Comparison of ENCODE assay signal across 18 mouse cellular contexts in genomic region chr6:51002713-51003112, GRCm38 (mm10).
A peak's percentile ranks its signal among the peaks of the same experiment; 100 is the strongest.
DNase-seq lines count a peak whose midpoint lies in the region; ATAC-seq and TF ChIP-seq lines count a peak whose summit lies in the region.
"Had no signal": no experiment of that assay in that cellular context is flagged by ENCODE, and none has a peak within 500 bp of the region (broad histone marks: within the 10 kb centered on the region; RNA-seq: fewer than 3 reads in every experiment).

No protein-coding gene starts in this region.

- intact Hi-C loops in gastrocnemius, postnatal 14 days (cut with DNase I; ENCODE audit: low total_unique reads): no loop called here
- intact Hi-C loops in left cerebral cortex, adult 2 months (cut with DNase I): no loop called here

- TF ChIP-seq POLR2A in brain, embryonic 14.5 days (IDR thresholded peaks at IDR 0.05; ENCODE audit: borderline replicate concordance, extremely low read depth, insufficient read depth, insufficient read length, poor library complexity, severe bottlenecking): no peak

- no peak for TF ChIP-seq CTCF in brain, embryonic 14.5 days (IDR thresholded peaks at IDR 0.05; ENCODE audit: borderline replicate concordance, extremely low read depth, insufficient read depth, insufficient read length)
- no peak for TF ChIP-seq CTCF in liver, postnatal 0 days (IDR thresholded peaks at IDR 0.05; ENCODE audit: low read depth)
- TF ChIP-seq CTCF in left cerebral cortex, adult 2 months (IDR thresholded peaks at IDR 0.05): no peak

- peak; percentile 26 for DNase-seq in 3T3-L1 (ENCODE audit: low read depth, low spot score)
- DNase-seq in brain, embryonic 14.5 days (ENCODE audit: low read depth): peak; percentile 83
- peak; percentile 88 for DNase-seq in fibroblast of lung, adult 2 months (ENCODE audit: low read depth)
- peak; percentile 53 for DNase-seq in gastrocnemius, postnatal 14 days
- DNase-seq in layer of hippocampus, adult 18-20 months (ENCODE audit: low spot score in 2 of 2): no peak
- no peak for DNase-seq in liver, postnatal 0 days
- no peak for DNase-seq in left cerebral cortex, adult 2 months (ENCODE audit: extremely low spot score in 1 of 2, low spot score in 2 of 2)
- DNase-seq: adrenal gland, postnatal 10 days; cerebellum, adult 2 months; heart, adult 18-20 months; heart, postnatal 14 days; kidney, postnatal 4 days; liver, embryonic 13.5 days; spleen, adult 18-20 months had no signal

- H3K36me3 ChIP-seq in liver, postnatal 0 days (replicated peaks; ENCODE audit: insufficient read depth, low read length): no peaks in the 10 kb centered on the region
- H3K36me3 ChIP-seq: liver, embryonic 13.5 days; midbrain, embryonic 13.5 days had no signal

- H3K4me3 ChIP-seq in liver, postnatal 0 days (ENCODE audit: low read depth, low read length): no peak overlapping the region
- H3K4me3 ChIP-seq in left cerebral cortex, adult 2 months: no peak overlapping the region
- H3K4me3 ChIP-seq: liver, embryonic 13.5 days; midbrain, embryonic 13.5 days had no signal

- no peaks in the 10 kb centered on the region for H3K4me1 ChIP-seq in liver, postnatal 0 days (ENCODE audit: insufficient read depth)
- H3K4me1 ChIP-seq: liver, embryonic 13.5 days had no signal

- H3K27me3 ChIP-seq in liver, postnatal 0 days (ENCODE audit: insufficient read depth, low read length): no peaks in the 10 kb centered on the region; the same call in 1 of the 2 replicates
- H3K27me3 ChIP-seq: CH12.LX; liver, embryonic 13.5 days; midbrain, embryonic 13.5 days had no signal

- WGBS in liver, postnatal 0 days (ENCODE audit: insufficient replicate concordance): 62% methylated on average over 7 of the region's 7 CpGs

- H3K9me3 ChIP-seq in liver, postnatal 0 days (ENCODE audit: low read length): no peaks in the 10 kb centered on the region
- H3K9me3 ChIP-seq: liver, embryonic 13.5 days; midbrain, embryonic 13.5 days had no signal

- no peak for ATAC-seq in liver, postnatal 0 days
- ATAC-seq: intestine, embryonic 16.5 days; midbrain, embryonic 13.5 days had no signal

- H3K9ac ChIP-seq in liver, postnatal 0 days (replicated peaks): no peak overlapping the region
- H3K9ac ChIP-seq: liver, embryonic 13.5 days; midbrain, embryonic 13.5 days had no signal

- TF ChIP-seq EP300 in liver, postnatal 0 days (IDR thresholded peaks at IDR 0.05; ENCODE audit: low read depth): no peak

- no peak overlapping the region for H3K27ac ChIP-seq in liver, postnatal 0 days (ENCODE audit: low read depth)
- no peak overlapping the region for H3K27ac ChIP-seq in left cerebral cortex, adult 2 months
- H3K27ac ChIP-seq: liver, embryonic 13.5 days; midbrain, embryonic 13.5 days; stomach, postnatal 0 days had no signal

- no peak overlapping the region for H3K4me2 ChIP-seq in liver, postnatal 0 days (ENCODE audit: low read depth, low read length)
- H3K4me2 ChIP-seq: liver, embryonic 13.5 days; midbrain, embryonic 13.5 days had no signal

Comparison
In these comparisons a context has a peak if more than half of its experiments do, and no peak if none do; other contexts are left out.
1. DNase-seq: peak in 3T3-L1 (single experiment), brain, embryonic 14.5 days (single experiment), fibroblast of lung, adult 2 months (single experiment) and gastrocnemius, postnatal 14 days (single experiment); none in layer of hippocampus, adult 18-20 months (0 of 2), liver, postnatal 0 days (single experiment) and left cerebral cortex, adult 2 months (0 of 2).